Mouse (Mus musculus): Measurements from ENCODE around the gene Nagpa.
"Not testable (repeated sequence)": the region's sequence is repeated elsewhere in the genome, so short reads cannot be mapped to it uniquely, and the experiment has no call there.

Gene Nagpa

DNA sequence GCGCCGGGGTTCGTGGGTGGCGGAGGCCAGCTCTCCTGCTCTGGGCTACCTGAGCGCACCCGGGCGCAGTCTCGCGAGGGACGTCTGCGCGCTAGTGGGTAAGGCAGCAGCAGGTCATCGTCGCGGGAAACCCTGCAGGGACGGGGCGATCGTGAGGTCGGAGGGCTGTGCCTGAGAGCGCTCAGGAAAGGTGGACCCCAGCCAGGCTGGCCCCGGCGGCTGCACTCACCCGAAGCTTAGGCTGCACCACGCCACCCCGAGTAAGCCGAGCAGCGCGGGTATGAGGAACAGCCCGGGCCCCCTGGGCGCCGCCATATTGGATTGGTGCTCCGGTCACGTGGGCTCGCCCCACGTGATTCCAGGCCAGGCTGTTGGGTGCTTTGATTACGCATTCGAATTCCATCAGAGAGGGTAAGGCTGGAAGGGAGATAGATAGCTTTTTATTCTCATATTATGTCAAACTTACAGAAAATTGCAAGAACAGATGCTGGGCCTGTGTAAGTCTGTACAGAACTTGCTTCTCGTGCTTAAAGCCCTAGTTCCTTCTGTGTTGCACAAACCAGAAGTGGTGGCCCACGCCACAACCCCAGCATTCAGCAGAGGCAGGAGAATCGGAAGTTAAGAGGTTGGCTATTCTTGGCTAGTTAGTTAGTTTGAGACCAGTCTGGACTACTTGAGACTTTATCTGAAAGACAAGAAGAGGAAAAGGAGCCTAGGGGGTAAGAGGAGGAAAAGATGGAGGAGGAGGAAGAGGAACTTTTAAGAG, at the start of gene Nagpa:
Gene Nagpa, minus strand, starts transcription at position 345 of the 766 bp plus-strand sequence.
- in situ Hi-C loops (cut with MboI, MseI) = no loop called here

- in situ Hi-C loops (cut with MboI, MseI) = loop anchor here (10.0 kb wide), 1 partner anchor 1507 kb away; the partner anchor contains the start of gene Zfp263
Observed at GRCm38 (mm10) chr16:5252260-5252659, 48.4 kb upstream of the Nagpa start.

DNA sequence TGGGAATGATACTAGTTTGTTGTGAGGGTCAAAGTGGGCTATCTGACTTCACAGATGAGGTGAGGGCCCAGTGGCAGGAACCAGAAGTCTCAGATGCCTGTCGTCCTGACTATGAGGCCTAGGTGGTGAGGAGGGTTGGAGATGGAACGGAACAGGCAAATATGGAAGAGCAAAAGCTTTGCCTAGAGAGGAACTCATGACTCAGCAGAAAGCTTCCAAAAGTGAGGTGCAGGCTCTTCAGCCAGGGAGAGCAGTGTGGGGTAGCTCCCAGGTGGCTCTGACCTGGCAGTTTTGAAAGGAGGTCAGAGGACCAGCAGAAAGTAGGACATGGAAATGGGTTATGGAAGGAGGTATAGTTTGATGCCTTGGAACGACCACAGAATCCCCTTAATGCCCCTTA, 47.1 kb upstream of the Nagpa start:
- in situ Hi-C loops (cut with MboI, MseI) = loop anchor here (10.0 kb wide), 1 partner anchor 1506 kb away; the partner anchor contains the start of gene Zfp263

DNA sequence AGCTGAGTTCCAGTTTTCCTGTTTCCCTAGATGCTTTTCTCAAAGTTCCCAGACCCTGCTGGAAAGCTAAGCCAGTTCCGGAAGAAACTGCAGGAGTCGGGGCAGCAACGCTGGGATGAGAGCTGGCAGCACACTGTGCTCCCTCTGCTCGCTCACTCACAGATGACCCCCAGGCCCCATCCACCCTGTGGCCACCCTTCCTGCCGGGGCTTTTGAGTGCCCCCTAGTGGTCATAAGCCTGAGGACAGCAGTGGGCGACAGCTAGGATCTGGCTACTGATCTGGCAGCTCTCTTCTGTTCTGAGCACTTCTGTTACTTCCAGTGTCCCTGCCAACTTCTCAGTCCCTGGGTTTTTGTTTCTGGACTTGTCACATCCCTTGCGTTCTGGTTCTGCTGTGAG, 40.6 kb upstream of the Nagpa start:
- in situ Hi-C loops (cut with MboI, MseI) = no loop called here

- in situ Hi-C loops (cut with MboI, MseI) = no loop called here
Observed at GRCm38 (mm10) chr16:5242882-5243281, 39.1 kb upstream of the Nagpa start.

GRCm38 (mm10) chr16:5242355-5242754, 38.5 kb upstream of the Nagpa start:
- in situ Hi-C loops (cut with MboI, MseI) = no loop called here

GRCm38 (mm10) chr16:5233418-5234313, 29.9 kb upstream of the Nagpa start, which contains the start of gene Alg1:
TSS of gene Alg1 (plus strand) at chr16:5233621.
- in situ Hi-C loops (cut with MboI, MseI) = no loop called here

- in situ Hi-C loops (cut with MboI, MseI) = no loop called here
Observed at GRCm38 (mm10) chr16:5232982-5233381, 29.2 kb upstream of the Nagpa start.

- in situ Hi-C loops (cut with MboI, MseI) = not testable (repeated sequence)
Observed at GRCm38 (mm10) chr16:5228103-5228502, 24.3 kb upstream of the Nagpa start.

- in situ Hi-C loops (cut with MboI, MseI) = not testable (repeated sequence)
Observed at GRCm38 (mm10) chr16:5227501-5227900, 23.7 kb upstream of the Nagpa start.

GRCm38 (mm10) chr16:5226534-5226933, 22.7 kb upstream of the Nagpa start:
- in situ Hi-C loops (cut with MboI, MseI) = not testable (repeated sequence)

GRCm38 (mm10) chr16:5222140-5222539, 18.3 kb upstream of the Nagpa start, which contains the start of gene AU021092:
TSS of gene AU021092 (minus strand) at chr16:5222299.
- in situ Hi-C loops (cut with MboI, MseI) = no loop called here

DNA sequence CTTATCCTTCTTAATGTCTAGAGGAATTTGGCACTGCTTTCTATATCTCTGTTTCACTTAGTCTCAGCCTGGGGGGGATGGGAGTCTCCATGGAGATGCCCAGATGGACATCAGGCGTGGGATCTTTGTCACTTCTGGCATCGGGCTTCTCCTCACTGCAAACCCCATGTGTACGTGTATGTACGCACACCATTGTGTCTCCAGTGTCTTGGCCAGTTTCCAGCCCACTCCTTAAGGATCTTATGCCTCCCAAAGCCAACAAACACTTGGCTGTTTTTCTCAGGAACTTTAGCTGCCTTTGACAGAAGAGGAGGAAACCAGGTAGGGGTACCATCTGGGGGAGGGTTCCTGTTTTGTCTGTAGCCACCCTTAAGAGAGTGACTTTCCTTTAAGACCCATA, 17.6 kb upstream of the Nagpa start:
- in situ Hi-C loops (cut with MboI, MseI) = no loop called here

DNA sequence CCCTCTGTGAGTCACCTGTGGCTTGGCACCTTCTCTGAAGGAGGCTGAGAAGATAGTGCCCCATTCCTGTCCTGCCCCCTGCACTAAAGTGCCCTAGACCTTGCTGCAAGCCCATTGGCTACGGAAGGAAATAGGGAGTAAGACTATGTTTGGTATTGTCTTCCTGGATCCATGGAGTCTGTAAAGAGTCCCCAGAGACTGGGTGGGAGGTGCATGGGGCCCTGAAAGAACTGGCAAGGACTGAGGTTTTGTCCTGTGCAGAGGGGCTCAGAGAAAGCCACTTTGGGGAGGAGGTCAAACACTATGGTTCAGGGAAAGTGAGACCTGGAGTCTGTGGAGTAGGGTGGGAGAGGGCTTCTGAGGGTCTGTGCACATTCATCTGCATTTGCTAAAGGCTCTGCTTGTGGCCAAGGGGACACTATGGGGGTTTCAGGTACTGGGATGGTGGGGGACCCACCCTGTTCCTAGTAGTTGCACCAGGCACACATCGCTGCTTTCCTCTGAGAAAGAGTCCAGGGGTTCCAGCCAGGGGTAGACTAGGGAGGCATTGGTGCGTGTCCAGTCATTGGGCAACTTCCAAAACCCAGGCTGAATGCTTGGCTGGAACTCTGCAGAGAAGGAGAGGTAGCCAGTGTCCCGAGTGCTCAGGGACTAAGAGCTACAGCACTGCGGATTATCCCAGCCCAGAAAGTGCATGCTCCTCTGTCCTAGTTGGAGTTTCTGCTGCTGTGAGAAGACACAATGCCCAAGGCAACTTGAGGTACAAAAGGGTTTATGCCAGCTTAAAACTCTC, 13.7 kb upstream of the Nagpa start:
- in situ Hi-C loops (cut with MboI, MseI) = no loop called here

- in situ Hi-C loops (cut with MboI, MseI) = no loop called here
Observed at GRCm38 (mm10) chr16:5216686-5217085, 12.9 kb upstream of the Nagpa start.

DNA sequence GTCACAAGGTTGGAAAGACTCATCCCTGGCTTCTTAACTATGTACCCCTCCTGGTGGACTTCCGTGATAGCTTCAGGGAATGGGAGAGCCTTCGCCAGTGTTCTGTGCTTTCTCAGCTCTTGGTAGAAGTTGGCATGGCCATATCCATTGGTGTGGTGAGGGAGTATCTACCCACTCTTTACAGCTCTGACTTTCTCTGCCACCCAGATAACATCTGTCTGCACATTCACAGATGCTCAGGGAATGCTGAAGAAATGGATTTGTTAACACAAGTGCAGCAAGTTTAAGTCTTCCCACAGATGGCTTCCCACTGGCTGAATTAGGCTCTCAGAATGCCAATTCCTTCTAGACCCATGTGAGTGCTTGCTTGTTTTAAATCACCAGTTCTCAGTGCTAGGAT, 10.3 kb upstream of the Nagpa start:
- in situ Hi-C loops (cut with MboI, MseI) = no loop called here

DNA sequence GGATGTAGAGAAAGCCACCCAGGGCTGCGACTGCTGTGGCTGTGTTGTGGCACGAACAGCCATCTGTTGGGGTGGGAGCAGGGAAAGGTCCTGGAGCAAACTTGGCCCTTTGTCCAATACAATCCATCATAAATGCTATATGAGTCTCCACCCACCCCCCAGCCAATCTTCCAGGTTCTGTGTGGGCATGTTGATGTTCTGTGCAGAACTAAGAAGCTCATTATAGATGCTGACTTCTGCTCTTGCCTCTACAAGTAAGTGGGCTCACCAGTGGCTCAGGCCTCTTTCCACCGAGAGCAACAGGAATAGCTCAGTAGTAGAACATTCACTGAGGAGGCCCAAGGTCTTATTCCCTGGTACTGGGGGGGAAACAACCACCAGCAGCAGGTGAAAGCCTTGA, 8.3 kb upstream of the Nagpa start:
- in situ Hi-C loops (cut with MboI, MseI) = no loop called here

GRCm38 (mm10) chr16:5210365-5210764, 6.6 kb upstream of the Nagpa start:
- in situ Hi-C loops (cut with MboI, MseI) = no loop called here

GRCm38 (mm10) chr16:5206051-5206450, 2.2 kb upstream of the Nagpa start:
- in situ Hi-C loops (cut with MboI, MseI) = no loop called here

DNA sequence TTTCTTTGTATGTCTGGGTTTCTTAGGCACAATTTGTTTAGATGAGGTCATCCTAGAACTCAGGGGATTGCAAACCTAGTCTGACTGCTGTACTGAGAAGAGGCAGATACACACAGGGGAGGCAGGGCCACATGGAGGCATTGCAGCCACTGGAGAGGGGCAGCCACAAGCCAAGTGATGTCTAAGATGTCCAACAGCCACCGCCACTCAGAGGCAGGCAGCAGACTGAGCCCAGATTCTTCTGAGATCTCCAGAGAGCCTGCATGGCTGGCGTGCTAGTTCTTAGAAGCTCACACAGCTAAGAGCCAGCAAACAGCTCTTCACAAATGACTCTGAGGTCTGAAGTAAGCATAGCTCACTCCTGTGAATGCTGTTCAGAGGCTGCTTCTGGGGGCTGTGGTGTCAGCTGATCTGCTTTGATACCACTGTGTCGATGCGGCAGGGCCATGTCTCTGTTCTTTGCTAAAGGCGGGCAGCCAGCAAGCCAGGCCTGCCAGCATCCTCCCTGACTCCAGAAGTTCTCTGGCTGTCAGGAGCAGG, 1.7 kb upstream of the Nagpa start:
- in situ Hi-C loops (cut with MboI, MseI) = no loop called here

GRCm38 (mm10) chr16:5203200-5203599, 612 bp downstream of the Nagpa start:
- in situ Hi-C loops (cut with MboI, MseI) = no loop called here
